Mouse (Mus musculus): ENCODE results near the gene Ntrk2.

DNA sequence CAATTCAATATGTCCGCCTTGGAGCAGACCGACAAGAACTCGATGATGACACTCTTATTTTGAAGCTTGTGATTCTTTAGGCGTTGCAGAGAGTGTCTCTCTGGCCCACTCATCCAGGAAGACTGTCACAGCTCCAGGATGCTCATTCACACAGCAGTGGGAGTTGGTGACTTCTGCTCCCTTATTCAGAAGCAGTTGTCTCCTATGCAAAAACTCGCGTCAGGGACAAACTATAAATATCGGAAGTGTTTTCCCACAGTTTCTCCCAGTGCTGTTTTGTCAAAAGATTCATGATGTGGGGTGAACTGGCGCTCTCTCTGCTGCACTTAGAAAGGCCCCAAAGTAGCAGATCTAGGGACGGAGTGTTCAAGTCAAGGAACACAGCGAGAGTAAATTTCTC is 59.9 kb downstream of the Ntrk2 start:
- TF ChIP-seq CTCF (IDR thresholded peaks at IDR 0.05; ENCODE audit: low read depth, low read length) (no peak), POLR2A (IDR thresholded peaks at IDR 0.05; ENCODE audit: extremely low read depth, insufficient read depth, low read length) (no peak)
